Mouse (Mus musculus): Measurements from ENCODE around the gene Vgll4.

Vgll4 gene

DNA sequence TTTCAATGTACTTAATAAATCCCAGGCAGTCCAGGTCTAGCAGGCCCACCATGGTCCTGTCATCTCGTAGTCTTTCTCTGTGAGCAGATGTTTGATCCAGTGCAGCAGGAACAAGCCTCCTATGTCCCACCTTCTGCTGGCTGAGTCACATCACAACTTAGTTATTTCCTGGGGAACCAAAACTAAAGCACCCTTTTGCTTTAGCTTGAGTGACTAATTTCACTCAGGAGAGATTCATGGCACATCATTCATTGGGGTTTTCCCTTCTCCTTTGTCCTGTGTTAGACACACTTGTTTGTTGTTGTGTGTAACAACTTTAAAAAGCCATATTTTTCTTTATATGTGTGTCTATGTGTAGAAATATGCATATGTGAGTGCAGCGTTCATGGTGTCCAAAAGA is 126.9 kb downstream of the Vgll4 start:
- DNase-seq (ENCODE audit: low read depth, low spot score) = no peak

DNA sequence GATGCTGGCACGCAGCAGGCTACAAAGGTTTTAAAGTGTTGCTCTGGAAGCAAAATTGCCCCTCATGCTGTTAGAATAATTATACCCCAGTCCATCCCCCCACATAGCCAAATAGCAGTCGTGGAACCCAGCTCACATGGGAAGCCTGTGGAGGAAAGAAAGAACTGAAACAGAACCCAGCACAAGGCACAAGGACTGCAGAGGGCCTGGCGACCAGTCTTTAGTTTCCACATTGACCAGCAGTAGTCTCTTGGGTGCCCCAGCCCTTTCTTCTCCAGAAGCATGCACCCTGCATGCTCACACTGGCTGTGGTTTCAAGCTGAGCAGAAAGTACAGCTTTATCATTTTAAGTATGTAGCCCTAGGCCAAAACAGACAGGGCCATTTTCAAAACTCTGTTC is 127.7 kb downstream of the Vgll4 start:
- DNase-seq (ENCODE audit: low read depth, low spot score) = peak; percentile 54

DNA sequence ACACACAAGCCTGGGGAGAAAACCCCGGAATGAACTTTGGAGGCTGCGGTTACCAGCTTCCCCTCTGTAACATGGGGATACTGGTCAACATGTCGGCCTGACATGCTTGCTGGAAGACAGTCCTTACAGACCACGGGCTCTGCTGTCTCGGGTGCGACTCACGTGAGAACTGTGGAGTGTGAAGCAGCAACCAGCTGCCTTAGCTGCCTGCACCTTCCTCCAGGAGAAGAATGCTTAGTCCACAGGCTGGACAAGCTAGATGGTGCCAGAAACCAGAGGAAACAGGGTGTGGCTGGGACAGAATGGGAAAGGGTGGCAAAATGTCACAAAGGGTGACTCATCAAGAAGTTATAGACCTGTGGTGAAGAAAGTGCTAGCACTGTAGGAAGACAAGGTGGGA is 129.8 kb downstream of the Vgll4 start:
- DNase-seq (ENCODE audit: low read depth, low spot score) = no peak

DNA sequence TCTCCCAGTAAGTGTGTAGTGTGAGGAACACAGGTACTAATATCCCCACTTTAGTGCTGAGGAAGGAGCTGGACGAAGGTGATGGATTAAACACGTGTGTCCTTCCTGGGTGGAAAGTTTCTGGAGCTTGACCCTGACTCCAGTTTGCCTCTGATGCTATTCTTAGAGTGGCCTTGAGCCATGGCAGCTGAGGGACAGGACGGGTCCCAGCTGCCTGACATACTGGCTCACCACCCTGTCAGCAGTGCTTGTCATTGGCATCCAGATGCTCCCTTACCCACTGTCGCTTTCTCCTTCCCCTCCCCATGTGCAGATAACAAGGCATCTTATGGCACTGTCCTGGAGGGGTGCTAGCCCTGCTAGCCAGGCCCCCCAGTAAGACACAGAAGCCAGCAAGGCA is 130.9 kb downstream of the Vgll4 start:
- no peak for DNase-seq (ENCODE audit: low read depth, low spot score)

DNA sequence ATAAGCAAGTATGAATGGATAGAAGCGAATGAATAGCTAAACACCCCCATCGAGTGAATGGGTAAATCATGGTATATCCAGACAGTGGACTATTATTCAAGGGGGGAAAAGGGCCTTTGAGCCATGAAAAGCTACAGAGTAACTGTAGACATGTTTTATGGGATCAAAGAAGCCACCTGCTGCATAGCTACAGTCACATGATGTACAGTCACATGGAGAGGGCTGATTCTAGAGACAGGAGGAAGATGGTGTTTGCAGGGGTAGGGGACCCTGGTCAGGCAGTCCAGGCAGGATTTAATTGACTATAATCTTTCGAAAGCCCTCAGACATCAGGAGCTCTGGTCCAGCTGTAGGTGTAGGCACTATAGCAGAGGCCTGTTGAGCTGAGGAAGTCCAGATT is 133.4 kb downstream of the Vgll4 start:
- DNase-seq (ENCODE audit: low read depth, low spot score) = no peak

DNA sequence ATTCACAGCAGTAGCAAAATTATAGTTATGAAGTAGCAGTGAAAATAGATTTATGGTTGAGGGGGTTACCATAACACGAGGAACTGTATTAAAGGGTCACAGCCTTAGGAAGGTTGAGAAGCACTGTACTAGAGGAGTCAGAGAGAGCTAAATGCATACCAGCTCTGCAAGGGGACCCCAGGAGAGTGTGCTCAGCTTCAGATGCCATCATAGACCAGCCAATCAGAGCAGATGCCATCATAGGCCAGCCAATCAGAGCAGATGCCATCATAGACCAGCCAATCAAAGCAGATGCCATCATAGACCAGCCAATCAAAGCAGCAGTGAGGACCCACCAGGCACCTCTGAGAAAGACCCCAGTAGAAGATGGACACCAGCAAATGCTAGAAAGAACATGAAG is 134.0 kb downstream of the Vgll4 start:
- no peak for DNase-seq (ENCODE audit: low read depth, low spot score)

DNA sequence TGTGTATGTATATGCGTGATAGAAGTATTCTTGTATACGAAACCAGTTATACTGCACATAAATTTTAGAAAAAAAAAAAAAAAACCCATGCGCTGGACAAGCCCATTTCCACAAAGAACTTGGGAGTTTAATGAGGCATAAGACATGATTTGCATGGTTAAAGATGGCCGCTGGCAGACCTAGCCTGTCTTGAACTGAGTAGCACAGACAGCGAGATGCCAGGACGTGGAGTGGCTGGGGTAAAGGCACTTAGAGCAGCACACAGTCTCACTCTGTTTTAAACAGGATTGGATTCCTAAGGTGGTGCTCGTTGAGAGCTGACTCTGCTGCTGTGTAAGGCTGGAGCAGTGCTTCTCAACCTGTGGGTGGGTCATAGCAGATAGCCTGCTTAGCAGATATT is 134.4 kb downstream of the Vgll4 start:
- no peak for DNase-seq (ENCODE audit: low read depth, low spot score)

DNA sequence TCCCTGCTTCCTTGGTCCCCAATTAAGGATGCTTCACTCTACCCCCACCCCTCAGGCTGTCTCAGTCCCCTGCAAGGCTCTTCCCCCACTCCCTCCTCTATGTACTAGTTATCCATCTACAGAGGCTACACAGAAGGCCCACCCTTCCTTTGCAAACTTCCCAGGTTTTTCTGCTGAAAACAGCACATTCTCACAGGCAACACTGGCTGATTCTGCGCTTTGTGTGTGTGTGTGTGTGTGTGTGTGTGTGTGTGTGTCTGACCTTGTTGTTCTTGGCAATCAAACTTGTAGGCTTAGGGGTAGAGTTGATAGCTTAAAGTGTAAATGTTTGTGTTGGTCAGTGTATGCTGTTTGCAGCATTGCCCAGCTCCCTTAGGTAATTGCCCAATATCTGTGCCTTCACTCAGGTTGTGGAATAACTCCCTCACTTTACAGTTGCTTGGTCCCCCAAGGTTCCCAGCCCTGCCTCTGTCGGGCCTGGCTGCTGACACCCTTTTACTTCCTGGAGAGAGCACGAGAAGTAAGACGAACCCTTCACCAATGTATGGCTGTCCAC is 135.9 kb downstream of the Vgll4 start:
- no peak for DNase-seq (ENCODE audit: low read depth, low spot score)

DNA sequence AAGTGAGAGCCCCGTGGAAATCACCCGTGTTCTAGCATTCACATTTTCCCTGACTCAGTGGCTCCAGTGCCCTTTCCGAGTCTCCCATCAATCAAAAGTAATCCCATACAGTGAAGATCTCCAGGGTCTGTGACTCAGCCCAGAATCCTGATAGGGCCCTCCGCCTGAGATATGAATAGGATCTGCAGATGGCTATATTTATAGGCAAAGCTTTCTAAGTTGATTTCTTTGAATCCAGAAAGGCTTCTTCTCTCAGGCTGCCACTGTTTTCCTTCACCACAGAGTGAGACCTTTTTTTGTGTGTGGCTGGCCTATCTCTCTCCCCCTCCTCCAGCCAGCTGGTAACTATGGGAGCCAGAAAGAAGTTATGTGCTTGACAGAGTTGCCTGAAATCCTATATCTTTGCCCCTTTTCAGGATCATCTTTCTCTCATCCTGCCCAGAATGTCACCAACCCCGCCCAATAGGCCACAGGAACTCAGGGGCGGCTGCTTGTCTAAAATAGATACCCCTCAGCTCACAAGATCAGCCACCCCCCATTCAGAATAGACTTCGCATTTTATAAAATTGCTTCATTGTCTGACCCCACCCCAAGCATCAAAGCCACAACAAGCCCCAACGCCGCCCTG is 136.6 kb downstream of the Vgll4 start:
- DNase-seq (ENCODE audit: low read depth, low spot score) = no peak

DNA sequence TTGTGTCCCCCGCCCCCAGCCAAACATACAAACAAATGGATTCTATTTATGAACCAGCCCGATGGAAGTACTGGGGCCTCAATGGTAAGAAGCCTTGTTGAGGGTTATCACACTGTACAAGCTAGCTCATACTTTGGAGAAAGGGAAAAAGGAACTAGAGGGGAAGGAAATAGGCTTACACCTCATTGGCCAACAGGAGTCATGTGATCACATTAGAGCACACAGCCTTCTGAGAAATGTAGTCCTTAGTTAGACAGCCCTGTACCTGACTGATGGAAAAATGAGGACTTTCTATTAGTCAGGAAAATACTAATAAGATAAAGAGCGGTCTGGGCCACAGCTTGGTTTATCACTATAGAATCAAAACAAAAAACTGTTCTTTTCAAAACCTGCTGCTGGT is 138.0 kb downstream of the Vgll4 start:
- DNase-seq (ENCODE audit: low read depth, low spot score) = no peak

DNA sequence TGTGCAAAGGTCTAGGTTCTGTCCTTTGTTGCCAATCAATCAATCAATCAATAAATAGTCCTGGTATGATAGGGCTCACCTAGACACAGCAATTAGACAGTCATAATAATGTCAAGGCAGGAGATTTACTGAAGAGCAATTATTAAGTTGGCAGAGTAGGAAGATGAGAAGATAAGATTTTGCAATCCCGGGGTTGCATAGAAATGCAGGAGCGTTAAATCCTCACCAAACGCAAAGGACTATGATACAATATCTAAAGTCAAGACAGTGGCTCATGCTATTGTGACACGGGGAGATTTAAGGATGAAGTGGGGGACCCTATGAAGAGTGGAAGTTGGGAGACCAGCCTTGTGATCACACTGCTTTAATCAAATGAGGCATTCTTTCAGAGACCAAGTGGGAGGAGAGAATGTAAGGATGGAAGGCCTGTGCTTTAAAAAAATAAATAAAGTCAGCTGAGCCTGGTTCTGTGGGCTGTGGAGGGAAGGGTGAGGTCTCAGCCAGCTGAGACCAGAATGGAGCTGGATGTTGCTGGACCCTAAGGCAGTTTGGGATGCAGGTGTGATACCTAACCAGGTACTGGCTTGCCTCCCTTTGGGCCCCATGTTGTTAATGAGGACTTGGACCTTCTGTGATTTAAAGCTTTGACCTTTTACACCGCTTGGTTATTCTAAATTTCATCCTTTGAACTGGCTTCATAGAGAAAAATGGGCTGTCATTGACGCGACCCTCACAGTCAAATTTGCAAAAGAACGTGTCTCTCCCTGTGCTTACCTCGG is 139.9 kb downstream of the Vgll4 start:
- no peak for DNase-seq (ENCODE audit: low read depth, low spot score)

DNA sequence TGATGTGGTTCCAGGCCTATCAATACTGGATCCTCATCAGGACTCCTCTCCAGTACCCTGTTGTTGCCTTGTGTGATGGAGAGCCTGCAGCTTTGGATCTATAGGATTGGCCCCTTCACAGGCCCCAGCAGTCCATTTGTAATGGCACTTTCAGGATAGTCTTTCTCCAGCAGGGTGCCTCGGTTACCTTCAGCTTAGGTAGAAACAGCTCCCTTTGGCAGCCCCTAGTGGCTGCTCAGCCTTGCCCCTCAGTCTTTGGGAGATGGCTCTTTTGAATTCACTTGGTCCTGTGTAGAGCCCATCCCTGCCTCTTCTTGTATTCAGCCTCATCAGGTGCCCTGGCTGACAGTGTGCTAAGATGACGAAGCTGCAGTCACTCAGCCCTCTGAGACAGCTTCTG is 142.9 kb downstream of the Vgll4 start:
- DNase-seq (ENCODE audit: low read depth, low spot score) = no peak

DNA sequence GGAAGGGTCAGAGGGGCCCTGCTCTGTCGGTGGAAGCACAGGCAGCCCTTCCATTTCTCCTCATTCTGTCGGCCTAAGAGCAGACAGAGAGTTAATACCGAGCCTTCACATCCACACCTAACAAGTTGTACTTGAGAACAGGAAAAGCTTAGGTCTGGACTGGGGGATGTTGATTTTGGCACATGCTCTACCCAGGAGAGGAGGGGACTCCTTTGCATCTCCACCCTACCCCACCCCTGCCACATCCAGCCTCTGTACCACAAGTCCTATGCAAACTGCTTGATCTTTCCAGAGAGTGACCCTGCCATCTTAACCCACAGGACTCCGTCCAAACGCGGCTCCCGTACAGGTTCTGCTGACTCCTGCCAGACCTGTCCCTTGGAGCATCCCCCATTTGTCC is 148.1 kb downstream of the Vgll4 start:
- no peak for DNase-seq (ENCODE audit: low read depth, low spot score)

DNA sequence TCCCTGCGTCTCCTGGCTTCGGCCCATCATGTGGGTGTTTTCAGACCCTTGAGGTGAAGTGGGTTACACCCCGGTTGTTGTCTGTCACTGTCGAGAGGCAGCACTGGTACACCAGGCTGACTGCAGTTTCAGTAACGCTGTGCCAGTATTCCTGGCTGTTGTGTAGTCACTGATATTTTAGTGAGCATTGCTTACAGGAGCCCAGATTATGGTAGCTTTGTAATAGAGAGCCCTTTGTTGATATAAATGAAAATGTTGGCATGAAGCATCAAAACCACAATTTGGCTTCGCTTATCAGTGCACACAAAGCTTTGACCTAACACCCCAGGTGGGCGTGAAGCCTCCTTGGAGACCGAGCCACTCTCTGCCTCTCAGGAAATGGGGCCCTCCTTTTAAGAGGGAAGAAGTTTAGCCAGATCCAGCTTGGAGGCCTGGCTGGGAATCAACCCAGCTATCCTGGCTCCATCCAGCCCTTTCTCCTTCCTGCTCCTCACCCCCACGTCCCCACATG is 149.8 kb downstream of the Vgll4 start:
- DNase-seq (ENCODE audit: low read depth, low spot score) = no peak

DNA sequence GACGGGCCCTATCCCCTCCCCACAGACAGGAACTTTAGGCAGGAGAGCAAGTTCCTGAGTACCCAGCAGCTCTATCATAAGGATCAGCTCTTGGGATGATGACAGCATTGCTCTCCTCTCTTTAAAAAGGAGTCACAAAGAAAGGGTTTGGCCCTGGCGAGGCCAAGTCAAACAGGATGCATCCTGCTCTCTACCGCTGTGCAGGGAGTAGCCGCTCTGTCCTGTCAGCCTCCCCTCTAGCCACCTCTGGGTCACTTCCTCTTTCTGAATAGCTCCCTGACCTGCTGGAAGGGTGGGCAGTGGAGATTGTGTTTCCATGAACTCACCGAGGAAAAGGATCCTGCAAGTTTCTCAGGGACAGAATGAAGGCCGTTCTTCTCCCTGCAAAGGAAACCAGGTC is 151.3 kb downstream of the Vgll4 start:
- no peak for DNase-seq (ENCODE audit: low read depth, low spot score)

DNA sequence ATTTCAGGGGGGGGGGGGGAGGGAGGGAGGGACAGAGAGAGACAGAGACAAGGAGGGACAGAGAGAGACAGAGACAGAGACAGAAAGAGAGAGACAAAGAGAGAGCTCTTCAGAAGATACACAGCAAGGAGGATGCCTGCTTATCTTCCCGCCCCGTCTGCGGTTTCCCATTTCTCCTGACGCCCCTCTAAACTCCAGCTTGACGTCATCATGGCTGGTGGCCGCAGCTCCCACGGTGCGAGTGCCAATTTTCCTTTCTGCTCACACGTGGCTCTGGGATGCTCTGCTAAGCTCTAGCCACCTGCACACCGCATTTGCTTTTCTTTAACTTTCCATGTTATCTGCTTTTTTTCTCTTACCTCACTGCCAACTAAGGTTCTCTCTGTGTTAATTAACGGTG is 151.8 kb downstream of the Vgll4 start:
- DNase-seq (ENCODE audit: low read depth, low spot score) = no peak

DNA sequence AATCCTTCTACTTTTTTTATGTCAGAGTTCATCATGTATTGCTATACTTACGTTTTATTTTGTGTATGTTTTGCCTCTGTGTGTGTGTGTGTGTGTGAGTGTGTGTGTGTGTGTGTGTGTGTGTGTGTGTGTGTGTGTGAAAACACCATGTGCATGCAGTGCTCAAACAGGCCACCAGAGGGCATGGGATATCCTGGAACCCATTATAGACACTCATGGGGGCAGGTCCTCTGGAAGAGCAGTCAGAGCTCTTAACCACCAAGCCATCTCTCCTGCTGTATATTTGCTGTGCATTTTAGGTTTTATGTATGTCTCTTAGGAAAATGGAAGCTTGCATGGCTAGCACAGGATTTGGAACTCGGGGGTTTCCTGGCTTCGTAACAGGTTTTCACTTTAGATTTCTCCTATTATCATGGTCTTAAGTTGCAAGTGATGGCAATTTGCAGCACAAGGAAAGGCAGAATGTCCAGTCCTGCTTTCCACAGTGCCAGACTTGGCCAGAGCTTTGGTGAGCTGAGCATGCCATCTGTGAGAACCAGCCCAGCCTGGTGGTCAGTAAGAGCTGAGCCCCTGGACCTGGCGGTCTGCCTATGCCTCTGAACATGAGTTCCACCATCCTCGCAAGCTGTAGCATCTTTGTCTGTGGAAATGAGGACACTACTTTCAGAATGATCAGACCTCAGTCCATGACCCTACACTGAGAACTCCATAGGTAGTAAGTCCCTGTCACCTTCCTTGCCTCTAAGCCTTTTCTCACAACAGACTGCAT is 154.7 kb downstream of the Vgll4 start:
- peak; percentile 33 for DNase-seq (ENCODE audit: low read depth, low spot score)

DNA sequence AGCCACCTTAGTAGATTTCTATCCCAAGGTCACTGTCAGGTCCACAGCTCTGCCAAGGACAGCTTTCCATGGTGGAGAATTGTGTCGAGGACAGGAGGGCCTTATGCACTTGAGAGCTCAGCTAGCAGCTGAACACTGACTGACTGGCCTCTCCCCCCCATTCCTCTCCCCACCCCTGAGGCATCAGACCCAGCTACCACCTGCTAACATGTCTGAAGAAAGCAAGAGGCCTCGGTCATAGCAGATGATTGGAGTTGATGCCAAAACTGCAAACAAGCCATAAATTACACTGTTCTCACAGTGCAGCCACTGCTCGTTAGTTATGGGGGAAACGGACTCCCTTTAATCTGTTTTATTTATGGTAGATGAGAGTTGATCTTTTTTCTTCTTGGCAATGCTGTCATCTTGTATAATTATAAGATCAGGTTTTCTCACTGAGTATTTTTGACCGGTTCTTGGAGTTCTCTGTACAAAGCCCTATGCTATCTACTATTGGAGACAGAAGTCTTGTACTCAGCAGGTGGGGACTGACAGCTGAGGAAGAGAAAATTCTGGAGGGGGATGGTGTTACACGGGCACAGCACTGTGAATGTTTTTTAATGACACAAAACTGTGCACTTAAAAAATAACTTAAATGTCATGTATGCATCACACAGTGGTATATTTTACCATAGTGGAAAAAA is 155.5 kb downstream of the Vgll4 start:
- no peak for DNase-seq (ENCODE audit: low read depth, low spot score)

DNA sequence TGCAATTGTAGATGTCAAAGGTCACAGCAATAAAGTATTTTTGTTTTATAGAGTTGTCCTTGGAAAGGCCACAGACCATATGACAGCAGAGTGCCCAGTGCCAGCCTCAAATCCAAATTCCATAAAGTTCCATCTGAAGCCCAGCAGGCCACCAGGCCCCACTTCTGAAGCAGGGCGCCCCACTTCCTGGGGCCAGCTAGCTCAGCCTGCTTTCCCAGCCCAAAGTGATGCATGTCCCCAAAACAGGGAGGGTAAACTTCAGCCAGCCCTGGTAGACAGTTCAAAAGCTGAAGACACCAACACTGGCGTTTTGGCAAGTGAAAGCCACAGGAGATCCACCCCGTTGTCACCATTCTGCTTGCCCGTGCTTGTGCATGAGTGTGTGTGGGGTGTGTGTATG is 157.0 kb downstream of the Vgll4 start:
- no peak for DNase-seq (ENCODE audit: low read depth, low spot score)

DNA sequence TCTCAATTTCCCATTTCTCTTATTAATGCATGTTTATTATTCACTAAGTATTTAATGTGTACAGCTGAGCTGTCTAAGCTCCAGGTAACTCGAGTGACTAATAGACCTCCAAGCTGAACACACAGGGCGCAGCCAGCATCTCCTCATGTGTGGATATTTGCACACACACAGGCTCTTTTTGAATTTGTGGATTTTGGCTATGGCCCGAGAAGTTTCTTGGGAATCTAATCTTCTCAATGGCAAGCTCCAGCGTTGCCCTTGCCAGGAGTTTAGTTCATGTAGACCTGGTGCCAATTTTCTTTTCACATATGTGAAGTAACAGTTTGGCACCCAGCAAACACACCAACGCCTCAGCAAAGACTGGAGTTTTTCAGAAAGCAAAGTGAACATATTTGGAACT is 157.5 kb downstream of the Vgll4 start:
- DNase-seq (ENCODE audit: low read depth, low spot score) = no peak

Data from mesoderm, embryonic 11.5 days (tissue).